Mouse (Mus musculus) liver, embryonic 13.5 days (tissue): ENCODE data around the gene U2af2. TPM values are rescaled to one million over a fixed set of nuclear protein-coding genes. Genes with fewer than 3 reads are reported as not detected.
"Not testable (repeated sequence)": the region's sequence is repeated elsewhere in the genome, so short reads cannot be mapped to it uniquely, and the experiment has no call there.

Source experiments
- ATAC-seq: fragments of 200-750 bp; cut with Nextera tagmentation; 2 replicates; pipeline ENCODE4 v1.8.0; 2017; ENCODE audit warnings: low read depth, mild to moderate bottlenecking, moderate number of reproducible peaks, moderate library complexity
- DNase-seq: peaks from one replicate; pipeline ENCODE4 v3.0.0; 2022
- H3K27ac ChIP-seq: fragments of 300-500 bp; sonication (generic); 2 replicates; pipeline ENCODE4 v1.5.1; 2015; ENCODE audit warnings: moderate library complexity, mild to moderate bottlenecking, inconsistent platforms
- H3K27me3 ChIP-seq: fragments of 300-500 bp; sonication (generic); 2 replicates; pipeline ENCODE4 v1.6.1; 2015; ENCODE audit warnings: mild to moderate bottlenecking, inconsistent platforms
- H3K36me3 ChIP-seq: fragments of 300-500 bp; sonication (generic); 2 replicates; pipeline ENCODE4 v1.6.1; 2015; ENCODE audit warnings: mild to moderate bottlenecking, inconsistent platforms
- H3K4me1 ChIP-seq: fragments of 300-500 bp; sonication (generic); replicated peaks from 2 replicates; pipeline ENCODE4 v1.6.1; 2015; ENCODE audit warnings: inconsistent platforms
- H3K4me2 ChIP-seq: fragments of 300-500 bp; sonication (generic); 2 replicates; pipeline ENCODE4 v1.6.1; 2015; ENCODE audit warnings: inconsistent platforms, mild to moderate bottlenecking, moderate library complexity
- H3K4me3 ChIP-seq: fragments of 300-500 bp; sonication (generic); replicated peaks from 2 replicates; pipeline ENCODE4 v1.5.1; 2015; ENCODE audit warnings: mild to moderate bottlenecking, inconsistent platforms
- H3K9ac ChIP-seq: fragments of 300-500 bp; sonication (generic); 2 replicates; pipeline ENCODE4 v1.6.1; 2015; ENCODE audit warnings: mild to moderate bottlenecking, inconsistent platforms
- H3K9me3 ChIP-seq: fragments of 300-500 bp; sonication (generic); replicated peaks from 2 replicates; pipeline ENCODE4 v1.6.1; 2016; ENCODE audit warnings: inconsistent platforms
- WGBS: fragments of 180-500 bp; shearing (Covaris S2); methylation state at CpG from one replicate; pipeline ENCODE4 v1.1.7; 2015; ENCODE audit not compliant: insufficient replicate concordance; 5-methylcytosine and 5-hydroxymethylcytosine counted together
- polyA plus RNA-seq: library from polyadenylated mRNA; unstranded; fragments of >200 nt; fragmentation: Nextera tagmentation; extraction: Ambion mirVana; gene quantifications from 2 replicates; pipeline ENCODE4 v1.2.1, GENCODE M21; 2015

U2af2 gene
- polyA plus RNA-seq, 1 experiment from 2014 or later, result 79.1 TPM

DNA sequence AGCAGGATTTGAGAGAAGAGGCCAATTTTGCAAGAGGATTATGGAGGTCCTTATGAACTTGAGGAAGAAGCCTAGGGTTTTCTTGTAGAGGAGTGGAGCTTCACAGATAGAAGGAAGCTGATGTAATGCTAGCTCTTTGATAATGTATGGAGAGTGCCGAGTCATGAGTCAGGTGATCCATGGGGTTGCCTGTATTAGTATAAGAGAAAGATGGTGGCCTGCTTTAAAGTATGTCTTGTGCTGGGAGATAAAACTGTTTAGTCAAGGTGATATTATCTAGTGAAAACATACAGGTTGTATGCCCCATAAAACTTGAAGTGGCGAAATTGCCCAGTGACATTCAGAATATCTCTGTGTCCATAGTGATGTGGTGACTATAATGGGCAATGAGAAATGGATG lies 15.0 kb downstream of the U2af2 start:
- Histone ChIP-seq H3K27ac (peak overlapping the region; percentile 83), H3K4me3 (no peak overlapping the region), H3K36me3 (peaks cover 74% of the 10 kb centered on the region), H3K9ac (0 out of 2 replicates have a peak overlapping the region, but pooled peaks have one; percentile 14), H3K27me3 (no peaks in the 10 kb centered on the region), H3K4me1 (peaks cover 71% of the 10 kb centered on the region), H3K9me3 (no peaks in the 10 kb centered on the region), H3K4me2 (peak overlapping the region; percentile 34)
- ATAC-seq (peak; percentile 17; the same call in 1 of the 2 replicates), DNase-seq (peak; percentile 50)
- 41% methylated on average over 2 of the region's 2 CpGs for WGBS

- H3K36me3 ChIP-seq, result peaks cover 72% of the 10 kb centered on the region
- peaks cover 71% of the 10 kb centered on the region for H3K4me1 ChIP-seq
- ATAC-seq, DNase-seq, H3K9me3 ChIP-seq, H3K27me3 ChIP-seq: not testable (repeated sequence)
- H3K4me2 ChIP-seq, result peak overlapping the region; percentile 84
- H3K4me3 ChIP-seq, result peak overlapping the region; percentile 90
- H3K9ac ChIP-seq, result peak overlapping the region; percentile 98
- WGBS, result 36% methylated on average over 9 of the region's 13 CpGs
- H3K27ac ChIP-seq, result peak overlapping the region; percentile 95
Measured at GRCm38 (mm10) chr7:5079365-5080009, 17.5 kb downstream of the U2af2 start.

GRCm38 (mm10) chr7:5080010-5080751 lies 18.2 kb downstream of the U2af2 start, which contains the start of gene Epn1:
Gene Epn1 (plus strand): TSS chr7:5080235.
- Histone ChIP-seq H3K4me1 (peaks cover 71% of the 10 kb centered on the region), H3K27ac (peak within 1 kb of the TSS; percentile 95), H3K4me3 (peak within 1 kb of the TSS; percentile 90), H3K9ac (peak within 1 kb of the TSS; percentile 98), H3K4me2 (peak within 1 kb of the TSS; percentile 84), H3K36me3 (peaks cover 72% of the 10 kb centered on the region), H3K27me3 (no peaks in the 10 kb centered on the region), H3K9me3 (no peaks in the 10 kb centered on the region)
- under 1% methylated on average over 79 of the region's 81 CpGs for WGBS
- ATAC-seq (peak; percentile 90), DNase-seq (peak; percentile 93)

GRCm38 (mm10) chr7:5080815-5081214 lies 18.9 kb downstream of the U2af2 start:
- H3K27ac ChIP-seq, result peak overlapping the region; percentile 95
- H3K9me3 ChIP-seq, result no peaks in the 10 kb centered on the region
- ATAC-seq (no peak), DNase-seq (no peak)
- peaks cover 71% of the 10 kb centered on the region for H3K4me1 ChIP-seq
- no peaks in the 10 kb centered on the region for H3K27me3 ChIP-seq
- H3K4me2 ChIP-seq, result peak overlapping the region; percentile 84
- H3K9ac ChIP-seq, result peak overlapping the region; percentile 98
- H3K4me3 ChIP-seq, result peak overlapping the region; percentile 90
- WGBS, result 6% methylated on average over 6 of the region's 6 CpGs
- peaks cover 72% of the 10 kb centered on the region for H3K36me3 ChIP-seq

DNA sequence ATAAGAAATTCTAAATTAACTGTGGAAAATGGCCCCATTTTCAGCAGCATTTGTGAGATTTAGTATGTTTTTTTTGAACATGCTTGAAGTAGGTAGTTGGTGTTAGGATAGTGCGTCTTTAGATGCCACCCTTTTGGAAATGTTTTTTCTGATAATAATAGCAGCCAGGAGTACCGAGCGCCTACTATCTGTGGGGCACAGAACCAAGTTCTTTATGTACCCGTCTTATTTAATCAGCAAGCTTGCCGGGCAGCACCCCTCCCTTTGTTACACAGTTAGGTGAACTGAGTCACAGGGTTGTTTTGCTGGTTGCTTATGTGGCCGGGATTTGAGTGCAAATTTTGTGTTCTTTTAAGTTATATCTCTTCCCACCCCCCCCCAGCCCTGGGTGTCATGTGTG lies 19.3 kb downstream of the U2af2 start:
- peaks cover 71% of the 10 kb centered on the region for H3K4me1 ChIP-seq
- peak overlapping the region; percentile 98 for H3K9ac ChIP-seq
- 16% methylated on average over 6 of the region's 6 CpGs for WGBS
- peak overlapping the region; percentile 90 for H3K4me3 ChIP-seq
- DNase-seq (peak; percentile 66), ATAC-seq (peak; percentile 56)
- peak overlapping the region; percentile 84 for H3K4me2 ChIP-seq
- H3K9me3 ChIP-seq, result no peaks in the 10 kb centered on the region
- peak overlapping the region; percentile 95 for H3K27ac ChIP-seq
- H3K36me3 ChIP-seq, result peaks cover 73% of the 10 kb centered on the region
- H3K27me3 ChIP-seq, result no peaks in the 10 kb centered on the region

DNA sequence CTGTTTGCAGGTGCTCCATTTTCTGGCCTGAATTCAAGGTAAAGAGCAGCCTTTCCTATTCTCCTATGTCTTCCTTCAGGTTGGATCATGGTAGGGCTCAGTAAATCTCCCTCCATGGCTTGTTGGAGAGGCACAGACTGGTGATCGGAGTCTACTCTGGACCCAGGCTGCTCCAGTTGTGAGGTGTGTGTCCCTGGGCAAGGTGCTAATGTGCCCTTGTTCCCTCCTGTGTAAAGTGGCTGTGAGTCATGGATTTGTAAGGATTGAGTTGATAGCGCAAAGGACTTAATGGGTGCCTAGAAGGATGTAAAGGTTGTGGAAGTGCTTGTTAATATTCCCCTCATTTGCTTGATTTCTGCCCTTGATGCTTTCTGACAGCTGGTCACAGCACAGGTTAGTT lies 20.0 kb downstream of the U2af2 start:
- Histone ChIP-seq H3K36me3 (peaks cover 73% of the 10 kb centered on the region), H3K27ac (peak overlapping the region; percentile 95), H3K27me3 (no peaks in the 10 kb centered on the region), H3K9me3 (no peaks in the 10 kb centered on the region), H3K9ac (peak overlapping the region; percentile 98), H3K4me3 (peak overlapping the region; percentile 90), H3K4me2 (peak overlapping the region; percentile 84), H3K4me1 (peaks cover 69% of the 10 kb centered on the region)
- 80% methylated on average over 2 of the region's 2 CpGs for WGBS
- ATAC-seq (no peak), DNase-seq (no peak)

- no peak for ATAC-seq
- Histone ChIP-seq H3K36me3 (peaks cover 73% of the 10 kb centered on the region), H3K27ac (peak overlapping the region; percentile 32), H3K27me3 (no peaks in the 10 kb centered on the region), H3K9me3 (no peaks in the 10 kb centered on the region), H3K4me3 (peak overlapping the region; percentile 15), H3K4me2 (peak overlapping the region; percentile 28), H3K9ac (0 out of 2 replicates have a peak overlapping the region, but pooled peaks have one; percentile 30), H3K4me1 (peaks cover 71% of the 10 kb centered on the region)
- 83% methylated on average over 18 of the region's 18 CpGs for whole genome bisulfite sequencing
- DNase-seq, result no peak
Measured at GRCm38 (mm10) chr7:5083325-5084105, 21.6 kb downstream of the U2af2 start.

DNA sequence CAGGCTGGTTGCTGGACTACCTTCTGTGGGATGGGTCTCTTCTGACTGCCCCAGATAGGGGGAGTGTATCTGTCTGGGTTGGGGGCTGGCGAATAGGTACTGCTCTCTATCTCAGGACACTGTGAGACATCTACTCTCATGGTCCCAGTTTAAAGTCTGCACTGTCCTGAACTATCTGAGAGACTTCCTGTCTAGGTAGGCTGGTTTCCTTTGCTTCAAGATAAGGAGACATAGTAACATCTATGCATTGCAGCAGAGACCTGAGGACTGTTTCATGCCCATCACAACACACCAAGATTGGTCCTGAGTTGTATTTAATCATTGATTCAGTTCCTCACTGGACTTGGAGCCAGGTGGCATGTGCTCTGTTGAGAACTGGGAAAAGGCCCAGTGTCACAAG lies 23.6 kb downstream of the U2af2 start:
- H3K4me2 ChIP-seq, result no peak overlapping the region
- 29% methylated on average over 1 of the region's 1 CpGs for WGBS
- no peak overlapping the region for H3K4me3 ChIP-seq
- H3K27ac ChIP-seq, result no peak overlapping the region
- ATAC-seq (no peak), DNase-seq (no peak)
- H3K9me3 ChIP-seq, result no peaks in the 10 kb centered on the region
- H3K9ac ChIP-seq, result no peak overlapping the region
- peaks cover 68% of the 10 kb centered on the region for H3K4me1 ChIP-seq
- no peaks in the 10 kb centered on the region for H3K27me3 ChIP-seq
- H3K36me3 ChIP-seq, result peaks cover 84% of the 10 kb centered on the region

- 89% methylated on average over 5 of the region's 5 CpGs for WGBS
- H3K36me3 ChIP-seq, result peaks cover 96% of the 10 kb centered on the region
- peaks cover 66% of the 10 kb centered on the region for H3K4me1 ChIP-seq
Measured at GRCm38 (mm10) chr7:5086921-5087440, 25.0 kb downstream of the U2af2 start.

GRCm38 (mm10) chr7:5087886-5088285 lies 25.9 kb downstream of the U2af2 start:
- no peak overlapping the region for H3K27ac ChIP-seq
- no peaks in the 10 kb centered on the region for H3K27me3 ChIP-seq
- H3K4me3 ChIP-seq, result no peak overlapping the region
- DNase-seq (no peak), ATAC-seq (no peak)
- 82% methylated on average over 4 of the region's 4 CpGs for WGBS
- H3K36me3 ChIP-seq, result peaks cover 99% of the 10 kb centered on the region
- H3K9ac ChIP-seq, result no peak overlapping the region
- no peak overlapping the region for H3K4me2 ChIP-seq
- H3K9me3 ChIP-seq, result no peaks in the 10 kb centered on the region
- peaks cover 62% of the 10 kb centered on the region for H3K4me1 ChIP-seq

More at GRCm38 (mm10) chr7:5086921-5087440, 25.0 kb downstream of the U2af2 start:
- Histone ChIP-seq H3K9ac (no peak overlapping the region), H3K4me2 (no peak overlapping the region), H3K27ac (no peak overlapping the region), H3K9me3 (no peaks in the 10 kb centered on the region), H3K4me3 (no peak overlapping the region), H3K27me3 (no peaks in the 10 kb centered on the region)
- DNase-seq, result no peak
- ATAC-seq, result no peak

DNA sequence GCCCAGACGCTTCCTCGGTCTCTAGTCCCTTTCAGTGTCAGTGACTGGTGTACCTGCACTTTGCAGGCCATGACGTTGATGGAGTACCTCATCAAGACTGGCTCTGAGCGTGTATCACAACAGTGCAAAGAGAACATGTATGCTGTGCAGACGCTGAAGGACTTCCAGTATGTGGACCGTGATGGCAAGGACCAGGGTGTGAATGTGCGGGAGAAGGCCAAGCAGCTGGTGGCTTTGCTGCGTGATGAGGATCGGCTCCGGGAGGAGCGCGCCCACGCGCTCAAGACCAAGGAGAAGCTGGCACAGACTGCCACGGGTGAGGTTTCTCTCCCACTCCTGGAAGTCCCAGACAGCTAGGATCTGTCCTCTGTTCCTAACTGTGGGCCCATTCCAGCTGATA lies 27.9 kb downstream of the U2af2 start:
- Histone ChIP-seq H3K9ac (no peak overlapping the region), H3K9me3 (no peaks in the 10 kb centered on the region), H3K4me3 (no peak overlapping the region), H3K4me2 (no peak overlapping the region), H3K36me3 (peaks cover 99% of the 10 kb centered on the region), H3K27ac (no peak overlapping the region), H3K4me1 (peaks cover 42% of the 10 kb centered on the region), H3K27me3 (no peaks in the 10 kb centered on the region)
- DNase-seq (no peak), ATAC-seq (no peak)
- WGBS, result 93% methylated on average over 15 of the region's 15 CpGs
